Mouse (Mus musculus): ENCODE measurements around the gene Dock3.

Gene Dock3

DNA sequence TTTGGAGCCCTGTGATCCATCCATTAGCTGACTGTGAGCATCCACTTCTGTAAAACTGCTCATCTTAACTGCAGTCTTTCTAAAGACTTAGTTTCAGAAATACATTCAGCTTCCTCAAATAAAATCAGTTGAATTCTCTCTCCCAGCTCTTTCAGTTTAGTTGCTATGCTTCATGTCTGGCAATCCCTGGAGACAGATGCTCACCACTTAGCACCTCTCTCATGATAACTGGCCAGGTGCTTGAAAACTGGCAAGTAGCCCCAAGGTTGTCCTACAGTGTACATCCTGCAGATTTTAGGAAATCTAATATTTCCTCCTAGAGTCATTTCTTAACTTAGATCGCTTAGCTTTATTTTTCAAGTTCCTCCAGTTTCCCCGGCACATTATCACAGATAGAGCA is 193.8 kb downstream of the Dock3 start:
- DNase-seq (ENCODE audit: low spot score in 2 of 2), result no peak

DNA sequence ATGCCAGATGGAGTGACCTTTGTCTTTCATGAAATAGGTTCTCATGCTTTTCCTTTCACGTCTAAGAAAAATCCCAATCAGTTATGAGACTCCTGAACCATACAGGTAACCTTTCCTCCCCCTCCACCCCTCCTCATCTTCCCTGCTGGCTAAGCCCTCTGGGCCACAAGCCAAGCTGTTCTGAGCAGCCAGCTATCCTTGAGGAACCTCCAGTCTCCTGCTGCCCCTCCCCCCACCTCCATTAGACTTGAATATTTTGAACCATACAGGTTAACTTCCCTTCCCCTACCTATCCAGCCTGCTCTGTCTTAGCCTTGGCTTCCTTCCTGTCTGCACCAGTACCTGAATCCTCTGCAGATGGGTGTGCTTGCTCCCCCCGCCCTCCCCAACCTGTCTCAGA is 204.1 kb downstream of the Dock3 start:
- no peak for DNase-seq (ENCODE audit: low spot score in 2 of 2)

DNA sequence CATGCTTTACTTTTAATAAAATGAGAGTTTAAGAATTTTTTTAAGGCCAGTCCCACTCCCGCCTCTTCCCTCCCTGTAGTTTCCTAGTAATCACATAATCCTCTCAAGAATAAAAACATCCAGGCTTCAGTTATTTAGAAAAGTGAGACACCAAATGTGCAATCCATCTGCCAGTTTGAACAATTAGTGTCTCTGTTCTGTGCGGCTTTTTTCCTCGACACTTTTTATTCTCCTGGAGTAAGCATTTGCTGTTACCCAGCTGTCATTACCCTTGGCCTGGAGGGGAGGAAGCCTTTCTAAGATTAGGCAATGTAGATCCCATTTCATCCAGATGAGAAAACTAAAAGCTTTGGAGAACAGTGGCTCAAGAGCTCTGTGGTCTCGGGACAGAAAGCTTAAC is 221.9 kb downstream of the Dock3 start:
- DNase-seq (ENCODE audit: low spot score in 2 of 2), result no peak

DNA sequence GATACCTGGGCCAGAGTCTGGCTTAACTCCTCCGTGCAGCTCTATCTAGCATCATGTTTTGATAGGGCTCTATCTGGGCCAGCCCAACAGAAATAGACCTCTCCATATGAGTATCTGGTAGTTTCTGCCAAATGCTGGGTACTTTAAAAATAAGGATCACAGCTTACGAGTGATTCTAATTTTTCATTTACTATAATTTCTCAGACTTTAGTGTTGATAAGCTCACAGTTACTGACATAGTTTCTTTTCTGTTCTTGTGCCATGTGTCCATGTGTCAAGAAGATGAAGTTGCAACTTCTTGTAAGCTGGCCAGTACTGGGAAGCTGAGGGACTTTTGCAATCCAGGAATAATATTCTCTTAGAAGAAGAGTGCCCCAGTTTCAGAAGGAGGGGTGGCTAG is 228.5 kb downstream of the Dock3 start:
- no peak for DNase-seq (ENCODE audit: low spot score in 2 of 2)

DNA sequence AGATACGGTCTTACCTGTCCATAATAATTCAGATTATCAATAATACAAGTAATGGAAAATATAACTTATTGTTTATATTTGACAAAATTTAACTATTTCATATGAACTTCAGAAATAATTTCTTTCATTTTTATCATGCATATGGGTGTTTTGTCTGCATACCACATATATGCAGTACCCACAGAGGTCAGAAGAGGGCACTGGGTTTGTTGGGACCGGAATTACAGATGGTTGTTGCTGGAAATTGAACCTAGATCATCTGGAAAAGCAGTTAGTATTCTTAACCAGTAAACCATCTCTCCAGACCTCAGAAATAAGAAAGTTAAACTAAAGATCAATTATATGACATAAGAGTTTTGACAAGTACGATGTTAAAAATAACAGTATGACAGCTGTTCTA is 261.0 kb downstream of the Dock3 start:
- peak in 1 of 2 experiments; percentile 14 for DNase-seq (ENCODE audit: low spot score in 2 of 2)

DNA sequence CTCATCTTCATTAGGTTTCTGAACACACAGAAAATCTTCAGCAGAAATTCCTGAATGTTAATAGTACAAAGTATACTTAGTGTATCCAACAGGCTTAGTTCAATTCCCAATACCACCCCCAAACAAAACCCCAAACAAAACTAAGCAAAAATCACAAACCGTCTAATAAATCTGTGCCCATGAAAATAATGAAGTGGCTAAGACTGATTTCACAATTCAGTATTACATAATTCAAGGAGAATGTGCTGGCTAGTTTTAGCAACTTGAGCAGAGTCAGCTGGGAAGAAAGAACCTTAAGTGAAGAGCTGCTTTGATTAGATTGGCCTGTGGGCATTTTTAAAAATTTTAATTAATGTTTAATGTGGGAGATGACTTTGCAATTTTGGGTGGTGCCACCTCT is 273.3 kb downstream of the Dock3 start:
- no peak for DNase-seq (ENCODE audit: low spot score in 2 of 2)

DNA sequence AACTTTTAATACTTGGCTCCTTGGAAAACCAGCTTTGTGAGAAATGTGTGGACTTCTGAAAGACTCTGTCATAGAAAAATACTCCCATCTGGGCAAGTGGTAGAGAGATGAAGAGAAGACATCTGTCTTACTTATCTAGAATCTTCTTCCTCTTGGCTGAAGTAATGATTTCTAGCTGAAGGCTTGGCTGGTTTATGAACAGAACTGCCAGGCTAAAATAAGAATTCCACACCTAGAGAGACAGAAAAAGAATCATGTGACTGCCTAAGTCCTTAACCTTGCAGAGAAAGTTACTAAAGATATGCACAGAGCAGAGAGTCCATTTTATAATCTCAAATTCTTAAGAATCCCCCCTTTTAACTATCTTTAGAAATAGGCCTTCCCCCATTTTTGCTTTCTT is 276.2 kb downstream of the Dock3 start:
- no peak for DNase-seq (ENCODE audit: low spot score in 2 of 2)

DNA sequence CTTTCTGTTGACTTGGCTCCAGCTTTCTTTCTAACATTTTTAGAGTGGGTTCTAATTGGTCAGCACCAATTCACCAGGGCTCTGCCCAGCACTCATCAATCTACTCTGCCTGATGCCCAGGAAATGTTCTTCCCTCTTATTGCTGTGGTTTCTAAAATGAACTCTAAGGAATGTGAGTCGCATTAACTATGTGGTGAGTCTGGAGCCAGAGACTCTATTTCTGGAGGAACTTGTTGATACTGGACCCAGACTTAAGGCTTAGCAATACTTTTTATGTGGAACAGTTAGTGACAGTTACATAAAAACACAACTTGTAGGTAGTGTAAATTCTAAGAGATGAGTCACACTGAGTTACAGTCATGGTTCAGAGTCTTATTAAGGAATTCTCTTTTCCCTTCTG is 296.7 kb downstream of the Dock3 start:
- DNase-seq (ENCODE audit: low spot score in 2 of 2), result no peak

DNA sequence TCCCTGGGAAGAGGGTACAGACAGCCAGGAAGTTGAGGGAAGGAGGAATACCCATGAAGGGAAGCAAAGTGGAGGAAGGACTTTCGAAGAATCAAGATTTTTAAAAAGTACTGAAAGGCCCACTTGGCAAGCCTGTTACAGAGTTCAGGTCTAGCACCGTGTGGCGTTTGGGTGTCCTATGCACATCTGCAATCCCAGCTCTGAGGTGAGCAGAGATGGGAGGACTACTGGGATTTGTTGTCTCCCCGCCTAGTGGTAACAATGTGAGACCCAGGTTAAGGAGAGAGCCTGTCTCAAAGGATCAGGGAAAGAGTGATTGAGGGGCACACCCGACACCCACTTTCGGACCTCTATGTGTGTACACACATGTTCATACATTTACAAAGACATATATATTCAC is 316.8 kb downstream of the Dock3 start:
- no peak for DNase-seq (ENCODE audit: low spot score in 2 of 2)

DNA sequence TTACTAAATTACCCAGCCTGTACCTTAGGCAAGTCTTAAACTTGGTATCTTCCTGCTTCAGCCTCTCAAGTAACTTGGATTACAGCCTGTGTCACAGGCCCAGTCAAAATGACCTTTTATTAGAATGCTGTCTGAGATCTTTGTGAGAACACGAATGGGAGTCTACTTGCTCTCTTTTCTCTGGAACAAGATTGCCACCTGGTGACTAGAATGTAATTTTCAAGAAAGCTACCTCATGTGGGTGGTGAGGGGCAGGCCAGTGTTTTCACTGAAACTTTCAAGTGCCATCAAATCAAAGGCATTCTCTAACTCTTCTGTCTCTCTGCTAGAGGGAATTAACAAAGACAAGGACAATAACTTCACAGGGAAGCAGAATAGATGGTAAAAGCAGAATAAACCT is 317.9 kb downstream of the Dock3 start:
- DNase-seq (ENCODE audit: low spot score in 2 of 2), result no peak

DNA sequence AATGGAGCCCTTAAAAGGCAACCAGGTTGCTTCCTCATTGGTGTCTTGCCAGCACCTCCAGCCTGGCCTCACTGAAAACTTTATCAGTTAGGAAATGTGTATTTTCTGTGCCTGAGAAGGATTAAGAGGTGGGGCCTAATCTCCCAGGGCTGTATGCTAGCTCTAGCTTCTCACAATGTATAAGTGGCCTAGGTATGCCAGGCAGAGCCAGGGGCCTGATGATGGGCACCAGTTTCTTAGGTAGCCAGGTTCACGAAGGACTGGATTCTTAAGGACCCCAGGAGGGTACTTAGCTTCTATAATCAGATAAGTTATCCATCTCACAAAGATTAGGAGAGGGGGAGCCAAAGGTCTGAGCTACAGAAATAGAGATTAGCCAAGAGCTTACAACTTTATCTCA is 320.1 kb downstream of the Dock3 start:
- no peak for DNase-seq (ENCODE audit: low spot score in 2 of 2)

DNA sequence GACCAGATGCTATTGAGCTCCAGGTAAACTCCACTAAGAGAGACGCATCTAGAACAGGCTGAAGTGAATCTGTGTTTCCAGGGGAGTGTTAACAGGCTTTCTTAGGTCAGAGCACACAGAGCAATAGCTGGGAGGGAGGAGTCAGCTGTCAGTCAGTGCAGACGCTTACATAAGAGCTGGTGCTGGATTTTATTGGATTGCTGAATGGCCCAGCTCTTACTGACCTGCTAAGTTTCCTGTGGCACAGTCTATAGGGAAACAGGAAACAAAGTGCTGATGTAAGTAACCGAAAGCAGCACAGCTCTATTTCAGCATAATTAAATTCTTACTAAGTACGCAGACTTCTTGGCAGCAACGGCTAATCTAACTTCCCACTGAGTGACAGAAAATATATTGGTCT is 323.0 kb downstream of the Dock3 start:
- no peak for DNase-seq (ENCODE audit: low spot score in 2 of 2)

DNA sequence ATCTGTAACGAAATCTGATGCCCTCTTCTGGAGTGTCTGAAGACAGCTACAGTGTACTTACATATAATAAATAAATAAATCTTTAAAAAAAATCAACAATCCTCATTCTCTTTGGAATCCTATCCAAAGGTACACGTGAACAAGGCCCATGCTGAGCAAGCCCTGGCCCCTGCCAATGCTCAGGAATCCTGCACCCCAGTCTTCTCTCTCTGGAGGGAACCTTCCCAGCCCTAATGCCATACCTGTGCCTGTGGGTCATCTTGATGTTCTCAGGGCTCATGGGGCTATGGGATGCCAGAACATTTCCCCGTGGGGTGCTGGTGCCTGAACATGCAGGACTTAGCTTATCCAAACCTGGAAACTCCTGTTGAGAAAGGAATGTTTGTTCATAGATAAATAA is 323.5 kb downstream of the Dock3 start:
- no peak for DNase-seq (ENCODE audit: low spot score in 2 of 2)

DNA sequence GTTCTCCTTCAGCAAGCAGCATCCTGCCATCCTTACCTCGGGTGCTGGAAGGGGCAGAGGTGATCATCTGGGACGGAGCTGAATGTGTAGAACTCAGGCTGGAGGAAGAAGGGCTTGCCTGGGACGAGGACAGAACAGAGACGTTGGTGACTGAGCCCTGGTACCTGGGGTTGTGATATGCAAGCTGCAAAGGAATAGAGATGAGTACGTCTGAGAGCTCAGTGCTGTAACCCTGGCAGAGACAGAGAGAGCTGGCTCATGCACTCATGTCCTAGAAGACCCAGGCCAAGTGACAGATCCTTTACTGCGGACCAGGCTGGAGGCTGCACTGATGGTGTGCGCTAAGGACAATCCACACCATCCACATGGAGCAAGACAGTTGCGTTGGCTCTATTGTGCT is 325.1 kb downstream of the Dock3 start:
- no peak for DNase-seq (ENCODE audit: low spot score in 2 of 2)

DNA sequence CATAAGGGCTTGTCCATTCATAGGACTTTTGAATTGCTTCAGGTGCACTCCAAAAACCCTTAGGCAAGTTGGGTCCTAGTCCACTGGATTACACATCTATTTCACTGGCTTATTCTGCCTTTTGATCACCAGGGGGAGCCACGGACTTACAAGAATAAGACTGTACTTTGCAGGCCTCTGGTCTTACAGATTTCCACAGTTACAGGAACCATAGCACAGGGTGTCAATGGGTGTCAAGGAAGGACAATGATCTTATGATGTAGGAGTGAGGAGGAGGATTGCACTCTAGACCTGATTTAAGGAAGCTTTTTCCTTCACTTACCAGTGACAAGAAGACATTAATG is 327.9 kb downstream of the Dock3 start:
- DNase-seq (ENCODE audit: low spot score in 2 of 2), result no peak

DNA sequence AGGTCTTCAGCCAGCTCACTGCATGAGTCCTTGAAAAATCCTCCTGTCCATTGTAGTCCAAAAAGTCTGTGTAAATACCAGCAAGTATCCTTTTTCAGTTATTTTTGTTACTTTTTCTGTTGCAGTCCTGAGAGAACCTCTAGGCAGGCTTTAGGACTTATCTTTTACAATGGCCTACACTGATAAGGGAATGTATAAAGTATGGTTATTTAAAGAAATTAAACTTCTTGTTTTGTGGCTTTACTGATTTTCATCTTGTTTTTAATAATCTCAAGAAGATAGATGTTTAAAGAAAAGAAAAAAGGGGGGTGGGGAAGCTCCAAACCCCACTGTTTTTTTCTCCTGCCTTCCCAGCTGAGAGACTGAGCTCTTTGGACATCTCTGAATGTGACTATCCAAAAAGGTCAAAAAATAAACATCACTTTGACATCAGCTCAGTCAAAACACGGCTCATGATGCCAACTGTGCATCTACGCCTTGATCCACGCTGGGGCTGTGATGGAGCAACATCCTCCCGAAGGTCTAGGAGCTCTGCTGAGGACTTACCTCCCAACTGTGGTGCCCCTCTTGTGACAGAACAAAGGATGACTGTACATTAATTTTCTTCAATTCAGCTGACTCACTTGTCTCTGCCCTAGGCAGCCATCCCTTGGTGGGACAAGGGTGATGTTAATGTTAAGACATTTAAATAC is 328.5 kb downstream of the Dock3 start:
- no peak for DNase-seq (ENCODE audit: low spot score in 2 of 2)

DNA sequence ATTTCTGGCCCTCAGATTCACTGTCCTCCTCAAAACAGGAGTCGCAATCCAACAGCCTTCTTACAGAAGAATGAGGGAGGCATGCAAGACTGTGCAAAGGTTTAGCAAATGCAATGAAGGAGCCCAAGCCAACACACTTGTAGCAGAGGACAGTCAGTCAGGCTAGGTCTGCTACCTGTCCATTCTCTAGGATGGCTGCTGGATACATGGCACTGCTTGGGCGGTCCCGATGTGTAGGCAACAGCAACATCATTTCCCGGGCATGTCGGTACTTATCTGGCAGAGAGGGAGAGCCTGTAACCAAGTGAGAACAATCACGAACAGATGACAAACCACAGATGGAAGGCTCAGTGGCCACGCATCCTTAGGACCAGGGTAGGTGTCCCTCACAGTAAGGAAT is 330.1 kb downstream of the Dock3 start:
- DNase-seq (ENCODE audit: low spot score in 2 of 2), result no peak

DNA sequence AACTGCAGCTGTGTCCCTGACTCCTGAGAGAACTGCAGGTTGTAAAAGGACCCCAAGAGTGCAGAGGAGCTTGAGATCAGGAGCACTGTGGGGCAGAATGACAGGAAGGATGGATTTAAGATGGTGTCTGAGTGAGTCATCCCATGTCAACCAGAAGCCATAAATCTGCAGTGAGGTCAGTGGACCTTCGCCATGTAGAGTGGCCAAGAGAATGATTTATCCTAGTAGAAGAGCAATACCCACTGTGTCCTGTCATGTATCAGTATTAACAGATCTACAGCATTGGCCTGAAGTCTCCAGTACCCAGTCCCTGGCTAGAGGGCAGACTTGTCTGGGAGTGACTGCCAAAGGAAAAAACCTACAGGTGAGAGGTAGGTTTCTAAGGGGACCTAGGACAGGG is 332.8 kb downstream of the Dock3 start:
- no peak for DNase-seq (ENCODE audit: low spot score in 2 of 2)

DNA sequence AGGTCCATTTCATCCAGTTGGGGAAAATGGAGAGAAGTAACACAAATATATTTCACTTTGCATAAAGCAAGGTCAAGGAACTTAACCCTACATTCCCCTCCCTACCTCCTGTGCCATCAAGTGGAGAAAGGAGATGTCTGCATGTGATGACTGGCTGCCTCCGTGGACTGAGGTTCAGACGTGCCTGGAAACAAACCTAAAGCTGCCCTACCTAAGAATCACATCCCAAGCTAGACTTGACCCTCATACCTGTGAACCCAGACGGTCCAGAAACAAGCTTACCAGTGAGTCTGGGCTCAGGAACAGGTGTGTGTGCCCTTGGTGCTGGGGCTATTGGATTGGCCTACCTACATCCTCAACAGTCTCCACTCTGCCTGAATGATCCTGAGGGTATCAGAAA is 338.4 kb downstream of the Dock3 start:
- no peak for DNase-seq (ENCODE audit: low spot score in 2 of 2)

DNA sequence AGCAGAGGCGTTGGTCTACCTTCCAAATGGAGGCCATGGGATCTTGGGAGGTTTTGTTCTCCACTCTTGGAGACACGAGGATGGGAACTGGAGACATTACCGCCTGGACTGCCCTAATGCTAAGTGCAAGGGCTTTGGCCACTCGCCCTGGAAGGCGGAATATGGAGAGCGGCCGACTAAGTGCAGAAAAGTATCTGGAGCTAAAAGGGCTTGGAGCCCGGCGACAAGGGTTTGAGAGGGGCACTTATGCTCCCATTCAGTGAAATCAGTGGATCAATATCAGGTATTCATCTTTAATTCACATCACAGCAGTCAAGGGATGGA is 339.2 kb downstream of the Dock3 start:
- DNase-seq (ENCODE audit: low spot score in 2 of 2), result no peak

DNA sequence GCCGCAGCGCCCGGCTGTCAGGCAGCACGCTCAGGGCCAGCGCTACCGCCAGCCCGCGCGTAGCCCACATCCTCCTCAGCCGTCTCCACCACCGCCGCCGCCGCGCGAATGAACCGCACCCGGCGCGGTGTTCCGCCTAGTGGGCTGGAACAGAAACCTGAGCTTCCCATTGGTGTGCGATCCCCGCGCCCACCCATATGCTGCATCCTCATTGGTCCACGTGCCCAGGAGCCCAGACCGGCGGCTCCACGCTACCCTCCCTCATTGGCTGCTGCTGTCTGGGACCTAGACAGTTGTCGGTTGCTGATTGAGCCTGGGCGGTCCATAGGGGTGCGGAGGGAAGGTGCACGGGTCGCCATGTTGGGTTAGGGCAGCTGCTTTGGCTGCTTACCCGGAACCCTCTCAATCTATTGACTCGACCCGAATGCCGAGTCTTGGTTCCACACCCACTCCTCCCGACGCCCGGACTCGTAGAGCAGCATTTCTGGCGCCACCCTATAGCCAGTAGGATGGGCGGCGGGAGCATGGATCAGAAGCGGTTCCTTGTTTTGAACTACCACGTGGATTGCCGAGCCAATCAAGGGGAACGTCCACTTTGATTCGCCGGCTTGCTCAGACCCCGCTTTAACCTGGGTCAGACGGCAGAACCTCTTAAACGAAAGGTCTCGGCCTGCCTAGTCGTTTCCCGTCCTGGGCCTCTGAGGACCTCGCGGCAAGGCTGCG is 339.7 kb downstream of the Dock3 start, which contains the start of gene Manf:
Manf (minus strand) TSS at position 151 of the 723 bp plus-strand sequence.
- peak; percentile 98 to 99 for DNase-seq (ENCODE audit: low spot score in 2 of 2)

DNA sequence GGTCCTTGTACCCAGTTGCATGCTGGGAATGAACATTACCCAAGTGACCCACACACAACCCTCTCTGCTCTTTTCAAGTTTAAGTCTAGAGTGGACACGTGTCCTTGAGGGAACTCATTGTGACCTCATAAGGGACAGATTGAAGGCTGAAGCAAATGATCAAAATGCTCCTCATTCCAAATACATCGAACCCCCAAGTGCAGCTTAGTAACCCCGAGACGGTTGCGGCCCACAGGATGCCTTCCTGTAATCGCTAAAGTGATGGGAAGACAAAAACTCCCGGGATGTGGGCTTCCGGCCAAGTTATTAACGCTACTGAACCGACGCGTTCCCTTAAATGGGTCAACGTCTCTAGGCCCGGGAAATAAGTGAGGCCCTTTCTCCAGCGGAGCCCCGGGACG is 340.4 kb downstream of the Dock3 start:
- no peak for DNase-seq (ENCODE audit: low spot score in 2 of 2)

DNA sequence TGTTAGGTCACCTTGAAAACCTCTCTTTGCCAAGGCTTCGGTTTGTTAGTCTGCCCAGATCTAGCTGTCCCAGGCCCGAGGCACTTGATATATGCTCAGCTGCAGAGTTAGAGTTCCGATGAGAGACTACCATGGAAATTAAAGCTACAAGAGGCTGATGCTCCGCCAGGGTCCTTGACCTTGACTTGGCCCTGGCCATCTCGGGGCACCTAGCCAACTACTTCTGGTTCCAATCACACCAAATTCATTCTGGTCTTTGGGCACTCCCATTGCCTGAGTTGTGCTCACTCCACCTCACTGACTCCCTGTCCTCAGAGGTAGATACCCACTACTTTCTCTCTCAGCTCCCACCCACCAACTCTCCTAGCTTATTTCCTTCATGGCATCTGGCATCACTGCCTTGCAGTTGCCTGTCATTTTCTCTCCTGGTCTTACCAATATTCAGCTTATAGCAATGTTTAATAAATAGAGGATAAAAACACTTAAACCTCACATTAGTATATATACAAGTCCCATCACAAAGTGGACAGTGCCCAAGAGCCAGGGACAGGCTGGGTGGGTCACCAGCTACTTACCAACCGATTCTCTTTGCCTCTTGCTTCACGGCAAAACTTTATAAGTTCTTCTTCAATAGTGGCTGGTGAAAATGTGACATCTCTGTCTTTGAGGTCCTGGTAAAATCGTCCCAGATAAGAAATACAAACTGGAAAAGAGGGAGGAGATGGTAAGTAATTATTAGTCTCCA is 341.0 kb downstream of the Dock3 start:
- no peak for DNase-seq (ENCODE audit: low spot score in 2 of 2)
